Mouse (Mus musculus) neural tube, embryonic 14.5 days (tissue): ENCODE measurements around the gene Noa1. TPM values are rescaled to one million over a fixed set of nuclear protein-coding genes. Genes with fewer than 3 reads are reported as not detected.

ENCODE experiments used
- ATAC-seq: fragments of 200-750 bp; cut with Nextera tagmentation; 2 replicates; pipeline ENCODE4 v1.8.0; 2017; ENCODE audit warnings: low read depth, mild to moderate bottlenecking, moderate TSS enrichment, moderate library complexity
- H3K27ac ChIP-seq: fragments of 300-500 bp; sonication (generic); 2 replicates; pipeline ENCODE4 v1.5.1; 2014; ENCODE audit warnings: low read depth, mild to moderate bottlenecking, control low read depth, low read length, moderate library complexity, mixed read lengths
- H3K27me3 ChIP-seq: fragments of 300-500 bp; sonication (generic); 2 replicates; pipeline ENCODE4 v1.6.1; 2014; ENCODE audit warnings: low read length; ENCODE audit not compliant: control insufficient read depth, insufficient read depth
- H3K36me3 ChIP-seq: fragments of 300-500 bp; sonication (generic); 2 replicates; pipeline ENCODE4 v1.6.1; 2014; ENCODE audit warnings: low read length, mixed read lengths; ENCODE audit not compliant: control insufficient read depth, insufficient read depth
- H3K4me1 ChIP-seq: fragments of 300-500 bp; sonication (generic); 2 replicates; pipeline ENCODE4 v1.6.1; 2014; ENCODE audit warnings: low read length; ENCODE audit not compliant: control insufficient read depth, insufficient read depth
- H3K4me2 ChIP-seq: fragments of 300-500 bp; sonication (generic); 2 replicates; pipeline ENCODE4 v1.6.1; 2014; ENCODE audit warnings: mild to moderate bottlenecking, low read depth, low read length, control low read depth
- H3K4me3 ChIP-seq: fragments of 300-500 bp; sonication (generic); 2 replicates; pipeline ENCODE4 v1.5.1; 2014; ENCODE audit warnings: low read depth, low read length, control low read depth, mixed read lengths
- H3K9ac ChIP-seq: fragments of 300-500 bp; sonication (generic); replicated peaks from 2 replicates; pipeline ENCODE4 v1.6.1; 2014; ENCODE audit warnings: low read depth, mild to moderate bottlenecking, control low read depth, low read length, mixed read lengths
- H3K9me3 ChIP-seq: fragments of 300-500 bp; sonication (generic); 2 replicates; pipeline ENCODE4 v1.6.1; 2016; ENCODE audit warnings: low read length; ENCODE audit not compliant: control insufficient read depth
- WGBS: fragments of 180-500 bp; shearing (Covaris S2); extraction: QIAGEN DNeasy Blood & Tissue Kit; methylation state at CpG from one replicate; pipeline ENCODE4 v1.1.7; 2014; 5-methylcytosine and 5-hydroxymethylcytosine counted together
- microRNA-seq: library from miRNA; unstranded; fragments of <30 nt; microRNA quantifications from one replicate; pipeline ENCODE4, GENCODE M21; 2016
- polyA plus RNA-seq: library from polyadenylated mRNA; unstranded; fragments of >200 nt; fragmentation: Nextera tagmentation; extraction: Ambion mirVana; gene quantifications from 2 replicates; pipeline ENCODE4 v1.2.1, GENCODE M21; 2014

Gene Noa1
- polyA plus RNA-seq, 1 experiment from 2014 or later = 32.1 TPM

GRCm38 (mm10) chr5:77251656-77252055 lies 58.2 kb downstream of the Noa1 start:
- H3K4me3 ChIP-seq = no peak overlapping the region
- WGBS = 34% methylated on average over 5 of the region's 5 CpGs
- H3K4me2 ChIP-seq = no peak overlapping the region
- no peaks in the 10 kb centered on the region for H3K27me3 ChIP-seq
- no peak for ATAC-seq
- no peak overlapping the region for H3K9ac ChIP-seq
- H3K27ac ChIP-seq = no peak overlapping the region
- H3K9me3 ChIP-seq = no peaks in the 10 kb centered on the region
- no peaks in the 10 kb centered on the region for H3K36me3 ChIP-seq
- H3K4me1 ChIP-seq = no peaks in the 10 kb centered on the region

GRCm38 (mm10) chr5:77250083-77250482 lies 59.8 kb downstream of the Noa1 start:
- no peak overlapping the region for H3K9ac ChIP-seq
- no peaks in the 10 kb centered on the region for H3K36me3 ChIP-seq
- ATAC-seq = no peak
- H3K27ac ChIP-seq = no peak overlapping the region
- WGBS = 62% methylated on average over 9 of the region's 9 CpGs
- H3K9me3 ChIP-seq = no peaks in the 10 kb centered on the region
- H3K4me3 ChIP-seq = no peak overlapping the region
- H3K4me1 ChIP-seq = peaks cover 5% of the 10 kb centered on the region; the same call in 1 of the 2 replicates
- H3K4me2 ChIP-seq = no peak overlapping the region
- no peaks in the 10 kb centered on the region for H3K27me3 ChIP-seq

GRCm38 (mm10) chr5:77245787-77246671 lies 63.9 kb downstream of the Noa1 start:
- H3K4me3 ChIP-seq = no peak overlapping the region

DNA sequence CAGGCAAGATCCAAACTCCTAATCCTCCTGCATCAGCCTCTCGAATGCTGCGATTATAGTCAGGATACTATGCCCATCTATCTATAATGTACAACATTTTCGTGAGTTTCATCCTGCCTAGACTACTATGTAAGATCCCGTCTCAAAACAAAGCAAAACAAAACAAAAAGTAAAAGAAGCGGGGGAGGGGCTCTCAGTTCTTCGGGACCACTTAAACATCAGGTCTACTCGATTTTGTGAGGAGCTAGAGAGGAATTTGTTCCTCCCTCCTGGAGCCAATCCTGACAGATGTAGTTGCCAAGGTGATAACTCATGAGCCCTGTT lies 64.5 kb downstream of the Noa1 start:
- no peaks in the 10 kb centered on the region for H3K27me3 ChIP-seq
- no peak overlapping the region for H3K9ac ChIP-seq
- no peaks in the 10 kb centered on the region for H3K9me3 ChIP-seq
- no peak overlapping the region for H3K4me3 ChIP-seq
- no peak for ATAC-seq
- H3K36me3 ChIP-seq = no peaks in the 10 kb centered on the region
- WGBS = 40% methylated on average over 7 of the region's 7 CpGs
- H3K4me2 ChIP-seq = peak overlapping the region; percentile 38
- peaks cover 5% of the 10 kb centered on the region; the same call in 1 of the 2 replicates for H3K4me1 ChIP-seq
- H3K27ac ChIP-seq = no peak overlapping the region

More at GRCm38 (mm10) chr5:77245787-77246671, 63.9 kb downstream of the Noa1 start:
- no peaks in the 10 kb centered on the region for H3K9me3 ChIP-seq
- H3K9ac ChIP-seq = no peak overlapping the region
- H3K4me2 ChIP-seq = peak overlapping the region; percentile 38
- no peak overlapping the region for H3K27ac ChIP-seq
- 29% methylated on average over 26 of the region's 26 CpGs for WGBS
- H3K4me1 ChIP-seq = peaks cover 5% of the 10 kb centered on the region; the same call in 1 of the 2 replicates
- peak; percentile 48; the same call in 1 of the 2 replicates for ATAC-seq
- H3K36me3 ChIP-seq = no peaks in the 10 kb centered on the region
- H3K27me3 ChIP-seq = no peaks in the 10 kb centered on the region

GRCm38 (mm10) chr5:77244331-77244987 lies 65.4 kb downstream of the Noa1 start:
- ATAC-seq = peak; percentile 51
- Histone ChIP-seq H3K4me2 (no peak overlapping the region), H3K36me3 (no peaks in the 10 kb centered on the region), H3K9me3 (no peaks in the 10 kb centered on the region), H3K4me1 (peaks cover 5% of the 10 kb centered on the region; the same call in 1 of the 2 replicates), H3K27me3 (no peaks in the 10 kb centered on the region), H3K27ac (no peak overlapping the region), H3K4me3 (no peak overlapping the region), H3K9ac (no peak overlapping the region)
- 39% methylated on average over 8 of the region's 8 CpGs for WGBS

Small RNA genes lying within 50 kb of the gene (microRNA-seq; reads per million reads assigned to microRNA genes)
- not detected for gene Mir5098

Other genes starting within 250 kb of the Noa1 start
- gene Hopx, start 195.0 kb downstream of the Noa1 start, polyA plus RNA-seq = 16.2 and 29.3 TPM in 2 replicates
- gene Spink2, start 98.6 kb downstream of the Noa1 start, polyA plus RNA-seq = 3.7 and 6.0 TPM in 2 replicates
- 5.2 and 8.1 TPM in 2 replicates for gene Rest, start 44.6 kb downstream of the Noa1 start, polyA plus RNA-seq
- 58.7 and 72.9 TPM in 2 replicates for gene Polr2b, start 63 bp upstream of the Noa1 start, polyA plus RNA-seq
- 52.8 and 54.2 TPM in 2 replicates for gene Igfbp7, start 98.0 kb upstream of the Noa1 start, polyA plus RNA-seq